Mouse (Mus musculus): ENCODE measurements around the gene Cacnb4.

GRCm38 (mm10) chr2:52626266-52626665 is 50.4 kb downstream of the Cacnb4 start:
- TF ChIP-seq POLR2A (IDR thresholded peaks at IDR 0.05; ENCODE audit: insufficient read depth, low read depth, low read length) (no peak), CTCF (IDR thresholded peaks at IDR 0.05; ENCODE audit: insufficient read depth, low read depth, low read length) (no peak)

All from olfactory bulb, adult 2 months (tissue).